Mouse (Mus musculus): ENCODE measurements around the gene Sorcs2. TPM values are rescaled to one million over a fixed set of nuclear protein-coding genes. Genes with fewer than 3 reads are reported as not detected.

Sorcs2 gene
- total RNA-seq, 2 experiments from 2014 or later: 0.94 to 2.3 TPM

DNA sequence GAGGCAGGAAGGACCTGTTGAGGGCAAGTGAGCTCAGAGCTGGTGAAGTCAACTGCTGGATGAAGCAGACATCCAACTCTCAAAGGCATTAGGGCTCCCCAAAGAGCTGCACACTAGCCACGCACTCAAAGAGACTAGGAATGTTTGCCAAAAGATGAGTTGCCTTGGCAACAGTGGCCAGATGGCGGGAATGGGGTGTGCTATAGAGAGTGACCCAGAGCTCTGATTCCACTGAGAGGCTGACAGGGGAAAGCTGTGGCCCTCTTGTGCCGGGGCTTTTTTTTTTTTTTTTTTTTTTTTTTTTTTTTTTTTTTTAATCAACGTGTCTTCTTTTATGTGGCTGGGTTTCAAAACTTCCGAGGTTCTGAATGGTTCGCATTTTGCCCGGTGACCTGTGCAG lies 63.7 kb downstream of the Sorcs2 start:
- no peak overlapping the region for H3K27ac ChIP-seq
- no peak for DNase-seq
- no peak for TF ChIP-seq CTCF (IDR thresholded peaks at IDR 0.05)
- intact Hi-C loops (cut with DNase I): no loop called here
- H3K4me3 ChIP-seq: no peak overlapping the region

DNA sequence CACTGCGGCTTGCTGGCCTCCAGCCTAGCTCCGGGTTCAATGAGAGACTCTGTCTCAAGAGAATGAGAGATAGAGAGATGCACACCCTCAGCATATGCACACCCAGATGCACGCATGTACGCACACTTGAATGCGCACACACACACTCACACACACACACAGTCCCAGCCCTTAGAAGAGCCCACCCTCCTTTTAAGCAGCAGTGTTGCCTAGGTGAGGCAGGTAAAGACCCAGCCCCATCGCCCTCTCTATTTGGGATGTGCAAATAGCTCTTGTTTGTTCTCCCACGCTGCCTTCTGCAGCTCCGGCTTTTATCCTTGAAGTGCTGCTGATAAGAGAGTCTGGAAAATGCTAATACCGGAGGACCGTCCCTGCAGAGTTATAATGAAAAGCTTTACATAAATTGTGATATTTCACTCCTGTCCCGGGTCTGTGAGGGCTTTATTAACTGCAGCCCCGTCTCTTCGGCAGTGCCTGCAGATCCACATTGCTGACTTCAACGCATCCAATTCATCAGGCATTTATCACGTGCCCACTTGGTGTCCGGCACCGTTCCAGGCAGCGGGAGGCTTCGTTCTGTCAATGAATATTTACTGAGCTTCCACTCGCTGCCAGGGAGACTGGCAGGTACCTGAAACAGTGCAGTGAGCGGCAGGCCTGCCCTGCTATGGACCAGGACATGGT lies 67.3 kb downstream of the Sorcs2 start:
- intact Hi-C loops (cut with DNase I): no loop called here
- no peak for DNase-seq
- no peak overlapping the region for H3K27ac ChIP-seq
- no peak for TF ChIP-seq CTCF (IDR thresholded peaks at IDR 0.05)
- no peak overlapping the region for H3K4me3 ChIP-seq

DNA sequence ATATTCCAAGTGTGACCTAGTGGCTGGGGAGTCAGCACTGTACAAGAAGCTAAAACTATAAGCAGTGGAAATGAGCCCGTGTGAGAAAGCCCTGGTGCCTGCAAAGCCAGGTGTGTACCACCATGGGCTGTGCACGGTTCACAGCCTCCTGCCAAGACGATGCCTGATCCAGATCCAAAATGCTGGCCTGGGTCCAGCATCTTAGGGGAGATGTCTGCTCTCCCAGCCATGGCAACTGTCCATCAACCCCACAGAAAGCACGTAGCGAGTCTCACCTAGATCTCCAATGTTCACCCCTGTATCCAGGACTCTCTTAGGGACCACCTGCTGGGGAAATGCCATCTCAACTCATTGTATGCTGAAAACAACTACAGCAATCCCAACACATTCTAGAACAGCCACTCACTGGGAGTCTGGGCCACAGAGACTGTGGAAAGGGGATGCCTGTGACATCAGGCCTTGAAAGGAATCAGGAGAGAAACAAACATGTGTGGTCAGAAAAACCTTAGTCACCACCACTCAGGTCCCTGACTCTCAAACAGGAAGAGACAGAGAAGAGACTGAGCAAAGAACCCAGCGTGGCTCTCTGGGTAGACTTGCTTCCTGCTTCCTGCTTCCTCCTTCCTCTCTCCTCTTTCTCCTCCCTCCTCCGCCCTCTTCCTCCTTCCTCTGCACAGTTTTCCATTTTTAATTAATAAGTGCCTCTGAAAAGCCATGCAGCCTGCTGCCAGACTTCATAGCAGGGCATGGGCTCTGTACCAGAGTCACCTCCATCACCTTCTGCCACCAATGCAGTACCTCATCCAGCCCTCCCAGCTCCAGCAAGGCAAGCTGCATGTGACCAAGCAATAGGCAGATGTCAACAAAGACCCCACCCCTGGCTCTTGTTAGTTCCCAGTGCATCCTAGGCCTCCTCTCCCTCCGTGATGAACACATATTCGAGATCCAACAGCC lies 71.6 kb downstream of the Sorcs2 start:
- intact Hi-C loops (cut with DNase I): no loop called here
- no peak for TF ChIP-seq CTCF (IDR thresholded peaks at IDR 0.05)
- DNase-seq: no peak
- Histone ChIP-seq H3K4me3 (no peak overlapping the region), H3K27ac (no peak overlapping the region)

GRCm38 (mm10) chr5:36324140-36324572 lies 73.8 kb downstream of the Sorcs2 start:
- intact Hi-C loops (cut with DNase I): no loop called here
- Histone ChIP-seq H3K27ac (no peak overlapping the region), H3K4me3 (no peak overlapping the region)
- no peak for DNase-seq
- TF ChIP-seq CTCF (IDR thresholded peaks at IDR 0.05): no peak

- Histone ChIP-seq H3K4me3 (no peak overlapping the region), H3K27ac (no peak overlapping the region)
- peak; percentile 89 for DNase-seq
- intact Hi-C loops (cut with DNase I): loop anchor here (1.0 to 2.0 kb wide), 2 partner anchors 75 to 289 kb away; partner anchors contain the start of gene Sorcs2
- TF ChIP-seq CTCF (IDR thresholded peaks at IDR 0.05): peak; percentile 95
These were observed 74.4 kb downstream of the Sorcs2 start for GRCm38 (mm10) chr5:36323526-36323925.

GRCm38 (mm10) chr5:36321581-36321980 lies 76.4 kb downstream of the Sorcs2 start:
- Histone ChIP-seq H3K4me3 (no peak overlapping the region), H3K27ac (peak overlapping the region; percentile 20; the same call in 1 of the 2 replicates)
- TF ChIP-seq CTCF (IDR thresholded peaks at IDR 0.05): no peak
- intact Hi-C loops (cut with DNase I): no loop called here
- DNase-seq: no peak

DNA sequence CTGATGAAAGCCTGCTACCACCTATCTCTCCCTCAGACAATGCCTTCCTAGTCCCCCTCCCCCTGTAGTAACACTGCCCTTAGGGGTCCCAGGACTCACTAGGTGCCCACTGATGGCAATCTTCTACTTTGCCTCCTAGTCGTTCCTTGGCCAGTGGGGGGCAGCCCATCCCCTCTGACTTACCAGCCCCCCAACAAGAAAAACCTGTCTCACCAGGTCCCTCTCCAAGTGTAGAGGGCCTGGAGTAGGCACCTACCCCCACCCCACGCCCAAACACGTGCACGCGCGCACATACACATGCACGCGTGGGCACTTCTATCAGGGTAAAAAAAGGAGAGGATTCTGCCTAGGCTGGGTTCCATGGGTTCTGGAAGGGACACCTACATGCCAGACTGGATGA lies 77.3 kb downstream of the Sorcs2 start:
- TF ChIP-seq CTCF (IDR thresholded peaks at IDR 0.05): no peak
- intact Hi-C loops (cut with DNase I): no loop called here
- no peak overlapping the region for H3K27ac ChIP-seq
- H3K4me3 ChIP-seq: no peak overlapping the region
- DNase-seq: no peak

DNA sequence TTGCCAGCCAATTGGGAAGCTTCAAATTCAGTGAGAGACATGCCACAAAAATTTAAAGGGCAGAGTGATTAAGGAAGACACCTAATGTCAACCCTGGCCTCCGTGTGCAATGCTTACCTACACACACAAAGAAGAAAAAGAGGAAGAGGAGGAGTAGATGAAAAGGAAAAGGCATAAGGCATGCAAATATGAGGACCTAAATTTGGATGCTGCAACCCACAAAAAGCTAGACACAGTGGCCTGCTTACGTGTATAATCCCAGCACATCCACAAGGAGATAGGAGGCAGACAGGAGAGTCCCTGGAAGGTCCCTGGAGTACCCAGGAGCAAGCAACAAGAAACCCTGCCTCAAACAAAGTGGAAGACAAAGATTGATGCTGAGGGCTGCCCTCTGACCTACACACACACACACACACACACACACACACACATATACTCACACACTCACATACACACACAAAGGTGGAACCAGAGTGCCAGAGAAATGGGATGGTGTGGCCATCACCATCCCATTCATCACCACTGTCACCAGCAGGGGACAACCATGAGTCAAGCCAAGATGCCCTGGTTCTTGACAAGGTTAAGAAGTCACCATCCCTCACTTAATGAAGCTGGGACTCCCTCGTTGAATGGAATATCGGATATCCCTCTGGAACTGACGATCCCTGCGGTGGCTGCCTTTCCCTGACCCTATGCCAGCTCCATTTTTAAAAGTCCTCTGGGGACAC lies 80.1 kb downstream of the Sorcs2 start:
- DNase-seq: no peak
- Histone ChIP-seq H3K4me3 (no peak overlapping the region), H3K27ac (no peak overlapping the region)
- peak; percentile 31 for TF ChIP-seq CTCF (IDR thresholded peaks at IDR 0.05)
- intact Hi-C loops (cut with DNase I): no loop called here

DNA sequence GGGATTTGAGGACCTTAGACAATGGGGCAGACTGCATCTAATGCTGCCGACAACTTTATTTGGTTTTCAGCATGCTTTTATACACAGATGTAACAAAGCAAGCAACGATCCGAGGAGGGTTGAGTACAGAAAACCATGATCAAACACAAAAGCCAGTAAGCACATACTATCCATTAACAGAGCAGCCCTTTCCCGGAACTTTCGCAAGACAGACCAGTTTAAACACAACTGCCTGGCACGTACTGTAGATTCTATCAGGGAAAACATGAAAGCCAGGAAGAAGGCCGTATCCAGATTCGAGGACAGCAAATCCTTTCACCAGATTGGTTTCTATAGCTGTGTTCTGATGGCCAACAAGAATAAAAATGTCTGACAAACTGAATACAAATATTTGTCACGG lies 82.8 kb downstream of the Sorcs2 start:
- no peak for TF ChIP-seq CTCF (IDR thresholded peaks at IDR 0.05)
- Histone ChIP-seq H3K4me3 (no peak overlapping the region), H3K27ac (no peak overlapping the region)
- intact Hi-C loops (cut with DNase I): no loop called here
- no peak for DNase-seq

GRCm38 (mm10) chr5:36313353-36314079 lies 84.4 kb downstream of the Sorcs2 start:
- Histone ChIP-seq H3K4me3 (peak overlapping the region; percentile 31), H3K27ac (peak overlapping the region; percentile 68)
- intact Hi-C loops (cut with DNase I): no loop called here
- no peak for TF ChIP-seq CTCF (IDR thresholded peaks at IDR 0.05)
- peak; percentile 47 for DNase-seq

DNA sequence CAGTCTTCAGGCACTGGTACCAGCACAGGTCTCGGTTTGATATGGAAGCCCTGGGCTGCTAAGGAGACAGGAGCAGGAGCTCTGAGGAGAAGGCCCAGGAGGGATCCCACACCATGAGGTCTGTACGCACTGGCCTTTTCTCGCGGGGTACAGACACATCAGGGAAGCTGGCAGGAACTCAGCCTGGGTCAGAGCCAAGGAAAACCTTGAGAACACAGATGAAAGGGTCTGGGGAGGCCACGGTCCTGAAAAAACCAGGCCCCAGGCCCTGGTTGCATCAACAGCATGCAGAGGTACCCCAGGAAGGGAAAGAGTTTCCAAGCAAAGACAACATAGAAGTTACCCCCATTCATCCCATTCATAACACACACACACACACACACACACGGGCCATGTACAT lies 85.0 kb downstream of the Sorcs2 start:
- H3K4me3 ChIP-seq: no peak overlapping the region
- no peak for DNase-seq
- intact Hi-C loops (cut with DNase I): no loop called here
- H3K27ac ChIP-seq: no peak overlapping the region
- TF ChIP-seq CTCF (IDR thresholded peaks at IDR 0.05): no peak
